7 mouse cellular contexts compared by ENCODE assay signal in the genomic region with DNA sequence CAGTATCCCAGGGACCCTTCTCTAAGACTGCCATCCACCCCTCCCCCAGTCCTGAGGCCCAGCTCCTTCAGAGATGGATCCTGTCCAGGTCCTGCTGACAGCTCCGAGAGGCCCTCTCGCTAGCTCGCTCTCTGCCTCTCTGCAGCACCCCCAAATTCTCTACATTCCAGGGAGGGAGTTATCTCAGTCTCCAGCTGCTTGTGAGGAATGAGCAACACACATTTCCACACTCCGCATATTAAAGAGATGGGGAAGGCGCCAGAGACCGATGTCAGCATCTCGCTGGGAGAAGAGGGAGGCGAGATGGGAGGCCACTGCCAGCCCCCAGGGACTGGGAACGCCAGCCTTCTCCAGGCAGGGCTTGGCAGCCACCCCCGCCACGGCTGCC. TPM values are rescaled to one million over a fixed set of nuclear protein-coding genes. Genes with fewer than 3 reads are reported as not detected.
DNase-seq lines count a peak whose midpoint lies in the region; ATAC-seq and TF ChIP-seq lines count a peak whose summit lies in the region.

No protein-coding gene starts in this region.

- H3K9me3 ChIP-seq in embryonic facial prominence, embryonic 12.5 days = no peaks in the 10 kb centered on the region
- no peaks in the 10 kb centered on the region for H3K9me3 ChIP-seq in hindbrain, embryonic 13.5 days
- H3K9me3 ChIP-seq in limb, embryonic 14.5 days (ENCODE audit: control insufficient read depth, low read length) = no peaks in the 10 kb centered on the region

- POLR2A ChIA-PET in Patski (lab: Charles Lee) = interaction anchor here (1.1 to 2.5 kb wide), 4 partner anchors 9 to 102 kb away, joined by 4 to 11 read pairs (median 6); partner anchors contain the start of genes Ddr1 and Flot1

- 7% methylated on average over 11 of the region's 11 CpGs for WGBS in embryonic facial prominence, embryonic 12.5 days
- WGBS in hindbrain, embryonic 13.5 days = 16% methylated on average over 11 of the region's 11 CpGs
- WGBS in limb, embryonic 14.5 days = 11% methylated on average over 9 of the region's 11 CpGs

- no peak for DNase-seq in Patski (ENCODE audit: low read depth, low spot score)
- peak; percentile 42 for DNase-seq in limb, embryonic 14.5 days (ENCODE audit: low spot score)
- peak; percentile 32 to 64 for DNase-seq in right cerebral cortex, adult 2 months (ENCODE audit: low spot score in 2 of 2)
- DNase-seq in ovary, postnatal 14 days (ENCODE audit: low spot score) = no peak
- no peak for DNase-seq in layer of hippocampus, adult 9-10 months (ENCODE audit: low spot score)

- H3K36me3 ChIP-seq in embryonic facial prominence, embryonic 12.5 days = no peaks in the 10 kb centered on the region
- H3K36me3 ChIP-seq in hindbrain, embryonic 13.5 days = no peaks in the 10 kb centered on the region
- H3K36me3 ChIP-seq in limb, embryonic 14.5 days (ENCODE audit: control insufficient read depth, insufficient read depth, low read length) = no peaks in the 10 kb centered on the region

- no peak for TF ChIP-seq POLR2A in limb, embryonic 14.5 days (IDR thresholded peaks at IDR 0.05; ENCODE audit: borderline replicate concordance, extremely low read depth, insufficient read depth, insufficient read length)

- H3K4me3 ChIP-seq in embryonic facial prominence, embryonic 12.5 days = no peak overlapping the region
- H3K4me3 ChIP-seq in hindbrain, embryonic 13.5 days = no peak overlapping the region
- H3K4me3 ChIP-seq in limb, embryonic 14.5 days (replicated peaks; ENCODE audit: low read length) = no peak overlapping the region

- TF ChIP-seq CTCF in Patski (IDR thresholded peaks at IDR 0.05) = no peak

- in situ Hi-C loops in Patski (cut with MboI; ENCODE audit: low pct_unique_long_range_greater_than_20kb) = no loop called here

- H3K27me3 ChIP-seq in Patski = no peaks in the 10 kb centered on the region
- H3K27me3 ChIP-seq in embryonic facial prominence, embryonic 12.5 days = no peaks in the 10 kb centered on the region
- 0 out of 2 replicates have a peak, but pooled peaks cover 4% of the 10 kb centered on the region for H3K27me3 ChIP-seq in hindbrain, embryonic 13.5 days
- no peaks in the 10 kb centered on the region for H3K27me3 ChIP-seq in limb, embryonic 14.5 days (ENCODE audit: control insufficient read depth, insufficient read depth, low read length)

- peak; percentile 58 for ATAC-seq in Patski
- no peak for ATAC-seq in embryonic facial prominence, embryonic 12.5 days (ENCODE audit: insufficient number of reproducible peaks, insufficient read depth, low FRiP score, low TSS enrichment)
- peak; percentile 50; the same call in 1 of the 2 replicates for ATAC-seq in hindbrain, embryonic 13.5 days (ENCODE audit: low FRiP score)
- peak; percentile 66 for ATAC-seq in limb, embryonic 14.5 days (ENCODE audit: low FRiP score, low read depth)

- CTCF ChIA-PET in Patski (lab: Charles Lee) = interaction anchor here (1.1 to 11.1 kb wide), 7 partner anchors 8 to 86 kb away, joined by 3 to 194 read pairs (median 5); partner anchors contain the start of gene Ddr1

- peak overlapping the region; percentile 7; the same call in 1 of the 2 replicates for H3K4me2 ChIP-seq in embryonic facial prominence, embryonic 12.5 days (replicated peaks)
- peak overlapping the region; percentile 26 for H3K4me2 ChIP-seq in hindbrain, embryonic 13.5 days
- H3K4me2 ChIP-seq in limb, embryonic 14.5 days (replicated peaks; ENCODE audit: low read depth, low read length, severe bottlenecking) = peak overlapping the region; percentile 30; the same call in 1 of the 2 replicates

- H3K9ac ChIP-seq in embryonic facial prominence, embryonic 12.5 days = no peak overlapping the region
- peak overlapping the region; percentile 58 for H3K9ac ChIP-seq in hindbrain, embryonic 13.5 days
- H3K9ac ChIP-seq in limb, embryonic 14.5 days (ENCODE audit: low read depth, low read length, severe bottlenecking) = no peak overlapping the region

- H3K4me1 ChIP-seq in embryonic facial prominence, embryonic 12.5 days = peaks cover 8% of the 10 kb centered on the region
- H3K4me1 ChIP-seq in hindbrain, embryonic 13.5 days (replicated peaks) = peaks cover 15% of the 10 kb centered on the region
- H3K4me1 ChIP-seq in limb, embryonic 14.5 days (ENCODE audit: control insufficient read depth, insufficient read depth, low read length) = peaks cover 17% of the 10 kb centered on the region; the same call in 1 of the 2 replicates

- no peak overlapping the region; the same call in 1 of the 2 replicates for H3K27ac ChIP-seq in embryonic facial prominence, embryonic 12.5 days
- H3K27ac ChIP-seq in hindbrain, embryonic 13.5 days = peak overlapping the region; percentile 23; the same call in 1 of the 2 replicates
- peak overlapping the region; percentile 30 for H3K27ac ChIP-seq in limb, embryonic 14.5 days (replicated peaks; ENCODE audit: low read depth, low read length)

RNA-seq across cellular contexts. Expression of gene Ddr1, which starts 15.9 kb away (rescaled TPM):
- 230 TPM for polyA plus RNA-seq in Patski (2021)
- polyA plus RNA-seq in embryonic facial prominence, embryonic 12.5 days (2016; fragmentation: Nextera tagmentation; extraction: Ambion mirVana) = 62.6 and 63.0 TPM in 2 replicates
- polyA plus RNA-seq in hindbrain, embryonic 13.5 days (2015; fragmentation: Nextera tagmentation; extraction: Ambion mirVana) = 128 and 140 TPM in 2 replicates
- 49.4 and 60.1 TPM in 2 replicates for polyA plus RNA-seq in limb, embryonic 14.5 days (2012; rRNA removed)
- 56.7 and 58.2 TPM in 2 replicates for polyA plus RNA-seq in limb, embryonic 14.5 days (2014; fragmentation: Nextera tagmentation; extraction: Ambion mirVana)

RNA-seq across cellular contexts. Expression of gene Gtf2h4, which starts 46.8 kb away (rescaled TPM):
- 30.5 TPM for polyA plus RNA-seq in Patski (2021)
- polyA plus RNA-seq in embryonic facial prominence, embryonic 12.5 days (2016; fragmentation: Nextera tagmentation; extraction: Ambion mirVana) = 48.6 and 51.5 TPM in 2 replicates
- 27.6 and 29.2 TPM in 2 replicates for polyA plus RNA-seq in hindbrain, embryonic 13.5 days (2015; fragmentation: Nextera tagmentation; extraction: Ambion mirVana)
- polyA plus RNA-seq in limb, embryonic 14.5 days (2012; rRNA removed) = 43.0 and 52.0 TPM in 2 replicates
- polyA plus RNA-seq in limb, embryonic 14.5 days (2014; fragmentation: Nextera tagmentation; extraction: Ambion mirVana) = 40.7 and 44.9 TPM in 2 replicates

RNA-seq across cellular contexts. Expression of gene Vars2, which starts 52.9 kb away (rescaled TPM):
- polyA plus RNA-seq in Patski (2021) = 34.4 TPM
- 18.5 and 23.6 TPM in 2 replicates for polyA plus RNA-seq in embryonic facial prominence, embryonic 12.5 days (2016; fragmentation: Nextera tagmentation; extraction: Ambion mirVana)
- polyA plus RNA-seq in hindbrain, embryonic 13.5 days (2015; fragmentation: Nextera tagmentation; extraction: Ambion mirVana) = 11.8 and 14.0 TPM in 2 replicates
- polyA plus RNA-seq in limb, embryonic 14.5 days (2012; rRNA removed) = 35.4 and 47.8 TPM in 2 replicates
- 14.8 and 18.7 TPM in 2 replicates for polyA plus RNA-seq in limb, embryonic 14.5 days (2014; fragmentation: Nextera tagmentation; extraction: Ambion mirVana)

Comparison
In these comparisons a context has a peak if more than half of its experiments do, and no peak if none do; other contexts are left out.
1. DNase-seq: peak in limb, embryonic 14.5 days (single experiment) and right cerebral cortex, adult 2 months (2 of 2); none in Patski (single experiment), ovary, postnatal 14 days (single experiment) and layer of hippocampus, adult 9-10 months (single experiment).
2. Peak in every context shown above with its lines, with median percentiles within 50 percentile points of each other: H3K4me2 ChIP-seq.